Mouse (Mus musculus) lung, embryonic 16.5 days (tissue): Measurements from ENCODE around the gene Pdlim5. TPM values are rescaled to one million over a fixed set of nuclear protein-coding genes. Genes with fewer than 3 reads are reported as not detected.

Source experiments
- ATAC-seq: fragments of 200-750 bp; cut with Nextera tagmentation; 2 replicates; pipeline ENCODE4 v1.8.0; 2017; ENCODE audit warnings: low read depth, mild to moderate bottlenecking, moderate library complexity
- H3K27ac ChIP-seq: fragments of 300-500 bp; sonication (generic); 2 replicates; pipeline ENCODE4 v1.5.1; 2014; ENCODE audit warnings: mild to moderate bottlenecking, control low read depth, low read length
- H3K27me3 ChIP-seq: fragments of 300-500 bp; sonication (generic); 2 replicates; pipeline ENCODE4 v1.6.1; 2014; ENCODE audit warnings: low read depth, low read length, mixed read lengths; ENCODE audit not compliant: control insufficient read depth, insufficient read depth
- H3K36me3 ChIP-seq: fragments of 300-500 bp; sonication (generic); 2 replicates; pipeline ENCODE4 v1.6.1; 2014; ENCODE audit warnings: low read length; ENCODE audit not compliant: control insufficient read depth, insufficient read depth
- H3K4me1 ChIP-seq: fragments of 300-500 bp; sonication (generic); replicated peaks from 2 replicates; pipeline ENCODE4 v1.6.1; 2014; ENCODE audit warnings: low read length, mixed read lengths; ENCODE audit not compliant: control insufficient read depth, insufficient read depth
- H3K4me2 ChIP-seq: fragments of 300-500 bp; sonication (generic); 2 replicates; pipeline ENCODE4 v1.6.1; 2014; ENCODE audit warnings: low read depth, low read length, control low read depth
- H3K4me3 ChIP-seq: fragments of 300-500 bp; sonication (generic); 2 replicates; pipeline ENCODE4 v1.5.1; 2014; ENCODE audit warnings: mild to moderate bottlenecking, low read length, control low read depth
- H3K9ac ChIP-seq: fragments of 300-500 bp; sonication (generic); 2 replicates; pipeline ENCODE4 v1.6.1; 2014; ENCODE audit warnings: low read length, control low read depth
- H3K9me3 ChIP-seq: fragments of 300-500 bp; sonication (generic); 2 replicates; pipeline ENCODE4 v1.6.1; 2016; ENCODE audit warnings: low read length; ENCODE audit not compliant: control insufficient read depth
- WGBS: fragments of 180-500 bp; shearing (Covaris S2); extraction: QIAGEN DNeasy Blood & Tissue Kit; methylation state at CpG from one replicate; pipeline ENCODE4 v1.1.7; 2014; 5-methylcytosine and 5-hydroxymethylcytosine counted together
- polyA plus RNA-seq: library from polyadenylated mRNA; unstranded; fragments of >200 nt; fragmentation: Nextera tagmentation; extraction: Ambion mirVana; gene quantifications from 2 replicates; pipeline ENCODE4 v1.2.1, GENCODE M21; 2015

Pdlim5 gene
- polyA plus RNA-seq, 1 experiment from 2014 or later = 28.3 TPM

- no peak overlapping the region for H3K4me3 ChIP-seq
- ATAC-seq = no peak
- WGBS = 74% methylated on average over 4 of the region's 4 CpGs
Measured at GRCm38 (mm10) chr3:142338058-142338457, 57.4 kb downstream of the Pdlim5 start.

GRCm38 (mm10) chr3:142334496-142334895 lies 61.0 kb downstream of the Pdlim5 start:
- no peak overlapping the region for H3K4me2 ChIP-seq
- H3K9ac ChIP-seq = no peak overlapping the region
- no peak overlapping the region for H3K27ac ChIP-seq
- no peak for ATAC-seq
- no peak overlapping the region for H3K4me3 ChIP-seq
- peaks cover 8% of the 10 kb centered on the region for H3K4me1 ChIP-seq
- no peaks in the 10 kb centered on the region for H3K27me3 ChIP-seq
- 80% methylated on average over 3 of the region's 3 CpGs for WGBS
- no peaks in the 10 kb centered on the region for H3K36me3 ChIP-seq
- no peaks in the 10 kb centered on the region for H3K9me3 ChIP-seq

More at GRCm38 (mm10) chr3:142338058-142338457, 57.4 kb downstream of the Pdlim5 start:
- no peak overlapping the region for H3K27ac ChIP-seq
- no peaks in the 10 kb centered on the region for H3K9me3 ChIP-seq
- peaks cover 10% of the 10 kb centered on the region for H3K4me1 ChIP-seq
- H3K4me2 ChIP-seq = no peak overlapping the region
- no peak overlapping the region for H3K9ac ChIP-seq
- no peaks in the 10 kb centered on the region for H3K36me3 ChIP-seq
- H3K27me3 ChIP-seq = no peaks in the 10 kb centered on the region

GRCm38 (mm10) chr3:142333458-142333857 lies 62.0 kb downstream of the Pdlim5 start:
- WGBS = 91% methylated on average over 1 of the region's 1 CpGs
- no peaks in the 10 kb centered on the region for H3K4me1 ChIP-seq
- ATAC-seq = no peak
- H3K27me3 ChIP-seq = no peaks in the 10 kb centered on the region
- no peak overlapping the region for H3K9ac ChIP-seq
- H3K36me3 ChIP-seq = no peaks in the 10 kb centered on the region
- H3K9me3 ChIP-seq = no peaks in the 10 kb centered on the region
- H3K4me3 ChIP-seq = no peak overlapping the region
- H3K4me2 ChIP-seq = no peak overlapping the region
- no peak overlapping the region for H3K27ac ChIP-seq

- no peak overlapping the region for H3K9ac ChIP-seq
- no peaks in the 10 kb centered on the region for H3K27me3 ChIP-seq
- no peaks in the 10 kb centered on the region for H3K4me1 ChIP-seq
- no peaks in the 10 kb centered on the region for H3K9me3 ChIP-seq
- no peak overlapping the region for H3K4me2 ChIP-seq
- H3K27ac ChIP-seq = no peak overlapping the region
- H3K4me3 ChIP-seq = no peak overlapping the region
- whole genome bisulfite sequencing = 37% methylated on average over 4 of the region's 4 CpGs
- H3K36me3 ChIP-seq = no peaks in the 10 kb centered on the region
- ATAC-seq = no peak
Measured at GRCm38 (mm10) chr3:142332716-142333115, 62.8 kb downstream of the Pdlim5 start.

- no peaks in the 10 kb centered on the region for H3K4me1 ChIP-seq
- no peak for ATAC-seq
- H3K4me2 ChIP-seq = no peak overlapping the region
- WGBS = 70% methylated on average over 4 of the region's 4 CpGs
- no peaks in the 10 kb centered on the region for H3K36me3 ChIP-seq
- H3K9ac ChIP-seq = no peak overlapping the region
- H3K27ac ChIP-seq = no peak overlapping the region
- no peak overlapping the region for H3K4me3 ChIP-seq
- no peaks in the 10 kb centered on the region for H3K27me3 ChIP-seq
- H3K9me3 ChIP-seq = no peaks in the 10 kb centered on the region
Measured at GRCm38 (mm10) chr3:142331872-142332554, 63.5 kb downstream of the Pdlim5 start.

- Histone ChIP-seq H3K9me3 (no peaks in the 10 kb centered on the region), H3K4me3 (no peak overlapping the region), H3K27ac (no peak overlapping the region), H3K27me3 (no peaks in the 10 kb centered on the region), H3K4me1 (no peaks in the 10 kb centered on the region), H3K36me3 (no peaks in the 10 kb centered on the region), H3K4me2 (no peak overlapping the region), H3K9ac (no peak overlapping the region)
- WGBS = 51% methylated on average over 3 of the region's 3 CpGs
- ATAC-seq = no peak
Measured at GRCm38 (mm10) chr3:142330425-142330824, 65.1 kb downstream of the Pdlim5 start.

- H3K27ac ChIP-seq = no peak overlapping the region
- ATAC-seq = no peak
- no peak overlapping the region for H3K4me3 ChIP-seq
- peaks cover 6% of the 10 kb centered on the region for H3K4me1 ChIP-seq
- H3K27me3 ChIP-seq = no peaks in the 10 kb centered on the region
- no peaks in the 10 kb centered on the region for H3K9me3 ChIP-seq
- WGBS = 38% methylated on average over 6 of the region's 6 CpGs
- H3K4me2 ChIP-seq = no peak overlapping the region
- H3K9ac ChIP-seq = no peak overlapping the region
- H3K36me3 ChIP-seq = no peaks in the 10 kb centered on the region
Measured at GRCm38 (mm10) chr3:142323592-142323991, 71.9 kb downstream of the Pdlim5 start.

GRCm38 (mm10) chr3:142321930-142322329 lies 73.6 kb downstream of the Pdlim5 start:
- H3K27ac ChIP-seq = no peak overlapping the region
- H3K9ac ChIP-seq = no peak overlapping the region
- no peaks in the 10 kb centered on the region for H3K27me3 ChIP-seq
- H3K4me2 ChIP-seq = no peak overlapping the region
- H3K36me3 ChIP-seq = no peaks in the 10 kb centered on the region
- H3K9me3 ChIP-seq = no peaks in the 10 kb centered on the region
- WGBS = 24% methylated on average over 6 of the region's 6 CpGs
- H3K4me3 ChIP-seq = no peak overlapping the region
- H3K4me1 ChIP-seq = peaks cover 6% of the 10 kb centered on the region
- peak; percentile 41; the same call in 1 of the 2 replicates for ATAC-seq

- 36% methylated on average over 2 of the region's 2 CpGs for WGBS
- ATAC-seq = peak; percentile 90
- Histone ChIP-seq H3K27me3 (no peaks in the 10 kb centered on the region), H3K27ac (no peak overlapping the region), H3K4me2 (no peak overlapping the region), H3K36me3 (no peaks in the 10 kb centered on the region), H3K4me3 (no peak overlapping the region), H3K9ac (no peak overlapping the region), H3K9me3 (no peaks in the 10 kb centered on the region), H3K4me1 (peaks cover 4% of the 10 kb centered on the region)
Measured at GRCm38 (mm10) chr3:142318147-142318546, 77.3 kb downstream of the Pdlim5 start.
